Mouse (Mus musculus) cerebellum, adult 8-10 months (tissue): ENCODE measurements around the gene Capn11.

Experiments used
- DNase-seq: peaks from one replicate; pipeline ENCODE4 v3.0.0; 2022

Gene Capn11

GRCm38 (mm10) chr17:45681588-45681987, 22.5 kb upstream of the Capn11 start:
- no peak for DNase-seq

GRCm38 (mm10) chr17:45680391-45680980, 21.4 kb upstream of the Capn11 start:
- DNase-seq: peak; percentile 52

- DNase-seq: peak; percentile 68
Measured at GRCm38 (mm10) chr17:45678106-45678505, 19.0 kb upstream of the Capn11 start.

GRCm38 (mm10) chr17:45672598-45672997, 13.5 kb upstream of the Capn11 start:
- DNase-seq: no peak

GRCm38 (mm10) chr17:45671821-45672220, 12.7 kb upstream of the Capn11 start:
- no peak for DNase-seq

GRCm38 (mm10) chr17:45667986-45668385, 8.9 kb upstream of the Capn11 start:
- DNase-seq: no peak

GRCm38 (mm10) chr17:45667481-45667880, 8.4 kb upstream of the Capn11 start:
- no peak for DNase-seq

- DNase-seq: no peak
Measured at GRCm38 (mm10) chr17:45666091-45666490, 7.0 kb upstream of the Capn11 start.

GRCm38 (mm10) chr17:45664608-45665007, 5.5 kb upstream of the Capn11 start:
- DNase-seq: no peak

- DNase-seq: peak; percentile 86
Measured at GRCm38 (mm10) chr17:45663106-45663919, 4.2 kb upstream of the Capn11 start.

- no peak for DNase-seq
Measured at GRCm38 (mm10) chr17:45655820-45656219, 3.3 kb downstream of the Capn11 start.

- DNase-seq: no peak
Measured at GRCm38 (mm10) chr17:45653233-45653632, 5.9 kb downstream of the Capn11 start.

GRCm38 (mm10) chr17:45644185-45644584, 14.9 kb downstream of the Capn11 start:
- no peak for DNase-seq

- DNase-seq: peak; percentile 82
Measured at GRCm38 (mm10) chr17:45642701-45643100, 16.4 kb downstream of the Capn11 start.

GRCm38 (mm10) chr17:45641981-45642380, 17.1 kb downstream of the Capn11 start:
- DNase-seq: no peak

GRCm38 (mm10) chr17:45638596-45639295, 20.4 kb downstream of the Capn11 start:
- no peak for DNase-seq

- DNase-seq: no peak
Measured at GRCm38 (mm10) chr17:45634033-45634432, 25.1 kb downstream of the Capn11 start.

- no peak for DNase-seq
Measured at GRCm38 (mm10) chr17:45631940-45632339, 27.2 kb downstream of the Capn11 start.

GRCm38 (mm10) chr17:45630992-45631391, 28.1 kb downstream of the Capn11 start:
- DNase-seq: peak; percentile 16

- DNase-seq: peak; percentile 69
Measured at GRCm38 (mm10) chr17:45629861-45630694, 29.0 kb downstream of the Capn11 start.

- DNase-seq: no peak
Measured at GRCm38 (mm10) chr17:45628885-45629855, 30.0 kb downstream of the Capn11 start.

- DNase-seq: no peak
Measured at GRCm38 (mm10) chr17:45628160-45628559, 31.0 kb downstream of the Capn11 start.
